Mouse (Mus musculus) testis, adult 2 months (tissue): ENCODE measurements around the gene Cgn.
"Not testable (repeated sequence)": the region's sequence is repeated elsewhere in the genome, so short reads cannot be mapped to it uniquely, and the experiment has no call there.

Source experiments
- CTCF ChIP-seq: fragments of 200-500 bp; IDR thresholded peaks from 2 replicates; pipeline ENCODE4 v1.5.1; 2012; ENCODE audit warnings: low read depth, mild to moderate bottlenecking, inconsistent platforms, low read length, moderate library complexity; ENCODE audit not compliant: control insufficient read depth, insufficient read depth, insufficient replicate concordance
- POLR2A ChIP-seq: fragments of 200-500 bp; IDR thresholded peaks from 2 replicates; pipeline ENCODE4 v1.6.1; 2012; ENCODE audit warnings: low read depth, mild to moderate bottlenecking, inconsistent platforms, low read length, moderate library complexity; ENCODE audit not compliant: control insufficient read depth

GRCm38 (mm10) chr3:94710591-94710990 is 75.7 kb downstream of the Cgn start:
- not testable (repeated sequence) for TF ChIP-seq CTCF, POLR2A
